Mouse (Mus musculus) small intestine, adult 2 months (tissue): ENCODE results near the gene Hint1.

ENCODE experiments used
- CTCF ChIP-seq: fragments of 200-500 bp; IDR thresholded peaks from 2 replicates; pipeline ENCODE4 v1.5.1; 2012; ENCODE audit warnings: low read depth, mild to moderate bottlenecking, control low read depth, inconsistent platforms, low read length, moderate library complexity, mixed read lengths; ENCODE audit not compliant: insufficient replicate concordance, insufficient read length; ENCODE audit errors: extremely low read depth
- POLR2A ChIP-seq: fragments of 200-500 bp; IDR thresholded peaks from 2 replicates; pipeline ENCODE4 v1.6.1; 2012; ENCODE audit warnings: low read depth, mild to moderate bottlenecking, control low read depth, inconsistent platforms, low read length, moderate library complexity

DNA sequence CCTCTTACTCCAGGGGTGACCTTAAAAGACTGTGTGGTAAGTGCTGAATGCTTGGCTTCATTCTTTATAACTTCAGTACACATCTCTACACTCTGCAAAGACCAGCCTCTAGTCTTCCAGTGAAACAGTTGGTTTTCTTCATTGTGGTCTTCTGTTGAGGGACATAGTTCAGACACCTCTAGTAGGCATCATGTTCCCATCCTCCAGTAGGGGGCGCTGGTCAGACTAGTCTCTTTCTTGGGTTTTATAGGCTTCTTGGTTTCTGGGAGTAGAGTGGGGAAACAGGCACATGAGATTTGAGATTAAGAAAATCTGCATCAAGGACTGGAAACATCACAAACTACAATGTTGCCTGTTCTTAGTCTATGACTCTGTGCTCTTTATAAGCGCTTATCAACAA, 31.6 kb upstream of the Hint1 start:
- no peak for TF ChIP-seq CTCF
- no peak for TF ChIP-seq POLR2A
